Mouse (Mus musculus): Measurements from ENCODE around the gene Med19. TPM values are rescaled to one million over a fixed set of nuclear protein-coding genes. Genes with fewer than 3 reads are reported as not detected.

The Med19 gene
- polyA plus RNA-seq, 1 experiment from 2014 or later, result 55.4 TPM

- peaks cover 16% of the 10 kb centered on the region for H3K4me1 ChIP-seq (ENCODE audit: control insufficient read depth, insufficient read depth, low read length)
- 69% methylated on average over 5 of the region's 5 CpGs for WGBS
- H3K27me3 ChIP-seq (ENCODE audit: control insufficient read depth, insufficient read depth, low read length), result no peaks in the 10 kb centered on the region
- no peaks in the 10 kb centered on the region for H3K9me3 ChIP-seq (ENCODE audit: control insufficient read depth, low read length)
- ATAC-seq (ENCODE audit: insufficient number of reproducible peaks, low FRiP score, low TSS enrichment, low read depth), result no peak
- H3K4me3 ChIP-seq (ENCODE audit: low read depth, low read length), result no peak overlapping the region
- no peaks in the 10 kb centered on the region for H3K36me3 ChIP-seq (ENCODE audit: control insufficient read depth, insufficient read depth, low read length)
- H3K4me2 ChIP-seq (ENCODE audit: low read depth, severe bottlenecking), result no peak overlapping the region
- DNase-seq (ENCODE audit: low spot score), result no peak
- H3K27ac ChIP-seq (replicated peaks; ENCODE audit: low read depth, low read length), result no peak overlapping the region
- no peak overlapping the region for H3K9ac ChIP-seq (ENCODE audit: low read length)
Observed at GRCm38 (mm10) chr2:84638428-84639220, 39.6 kb upstream of the Med19 start.

- no peak overlapping the region for H3K4me2 ChIP-seq (ENCODE audit: low read depth, severe bottlenecking)
- no peak overlapping the region for H3K9ac ChIP-seq (ENCODE audit: low read length)
- ATAC-seq (ENCODE audit: insufficient number of reproducible peaks, low FRiP score, low TSS enrichment, low read depth) (no peak), DNase-seq (ENCODE audit: low spot score) (no peak)
- H3K9me3 ChIP-seq (ENCODE audit: control insufficient read depth, low read length), result no peaks in the 10 kb centered on the region
- H3K4me3 ChIP-seq (ENCODE audit: low read depth, low read length), result no peak overlapping the region
- no peaks in the 10 kb centered on the region for H3K36me3 ChIP-seq (ENCODE audit: control insufficient read depth, insufficient read depth, low read length)
- H3K4me1 ChIP-seq (ENCODE audit: control insufficient read depth, insufficient read depth, low read length), result peaks cover 13% of the 10 kb centered on the region
- no peak overlapping the region for H3K27ac ChIP-seq (replicated peaks; ENCODE audit: low read depth, low read length)
- no peaks in the 10 kb centered on the region for H3K27me3 ChIP-seq (ENCODE audit: control insufficient read depth, insufficient read depth, low read length)
Observed at GRCm38 (mm10) chr2:84640833-84641232, 37.4 kb upstream of the Med19 start.

- WGBS, result 76% methylated on average over 1 of the region's 1 CpGs
- no peaks in the 10 kb centered on the region for H3K9me3 ChIP-seq (ENCODE audit: control insufficient read depth, low read length)
Observed at GRCm38 (mm10) chr2:84646138-84646537, 32.1 kb upstream of the Med19 start.

GRCm38 (mm10) chr2:84647051-84647568 is 31.1 kb upstream of the Med19 start:
- Histone ChIP-seq H3K9ac (ENCODE audit: low read length) (no peak overlapping the region), H3K4me3 (ENCODE audit: low read depth, low read length) (no peak overlapping the region), H3K27ac (replicated peaks; ENCODE audit: low read depth, low read length) (no peak overlapping the region), H3K27me3 (ENCODE audit: control insufficient read depth, insufficient read depth, low read length) (no peaks in the 10 kb centered on the region), H3K36me3 (ENCODE audit: control insufficient read depth, insufficient read depth, low read length) (no peaks in the 10 kb centered on the region), H3K4me2 (ENCODE audit: low read depth, severe bottlenecking) (no peak overlapping the region), H3K9me3 (ENCODE audit: control insufficient read depth, low read length) (no peaks in the 10 kb centered on the region), H3K4me1 (ENCODE audit: control insufficient read depth, insufficient read depth, low read length) (no peaks in the 10 kb centered on the region)
- WGBS, result 95% methylated on average over 6 of the region's 6 CpGs
- DNase-seq (ENCODE audit: low spot score) (no peak), ATAC-seq (ENCODE audit: insufficient number of reproducible peaks, low FRiP score, low TSS enrichment, low read depth) (no peak)

More at GRCm38 (mm10) chr2:84646138-84646537, 32.1 kb upstream of the Med19 start:
- Histone ChIP-seq H3K36me3 (ENCODE audit: control insufficient read depth, insufficient read depth, low read length) (no peaks in the 10 kb centered on the region), H3K4me2 (ENCODE audit: low read depth, severe bottlenecking) (no peak overlapping the region), H3K4me1 (ENCODE audit: control insufficient read depth, insufficient read depth, low read length) (no peaks in the 10 kb centered on the region), H3K27ac (replicated peaks; ENCODE audit: low read depth, low read length) (no peak overlapping the region), H3K9ac (ENCODE audit: low read length) (no peak overlapping the region), H3K4me3 (ENCODE audit: low read depth, low read length) (no peak overlapping the region), H3K27me3 (ENCODE audit: control insufficient read depth, insufficient read depth, low read length) (no peaks in the 10 kb centered on the region)
- DNase-seq (ENCODE audit: low spot score) (no peak), ATAC-seq (ENCODE audit: insufficient number of reproducible peaks, low FRiP score, low TSS enrichment, low read depth) (no peak)

- H3K4me3 ChIP-seq (ENCODE audit: low read depth, low read length), result no peak overlapping the region
- DNase-seq (ENCODE audit: low spot score), result no peak
- no peaks in the 10 kb centered on the region for H3K9me3 ChIP-seq (ENCODE audit: control insufficient read depth, low read length)
- ATAC-seq (ENCODE audit: insufficient number of reproducible peaks, low FRiP score, low TSS enrichment, low read depth), result no peak
- H3K27me3 ChIP-seq (ENCODE audit: control insufficient read depth, insufficient read depth, low read length), result no peaks in the 10 kb centered on the region
- no peak overlapping the region for H3K27ac ChIP-seq (replicated peaks; ENCODE audit: low read depth, low read length)
- WGBS, result 54% methylated on average over 6 of the region's 6 CpGs
- H3K36me3 ChIP-seq (ENCODE audit: control insufficient read depth, insufficient read depth, low read length), result no peaks in the 10 kb centered on the region
- no peaks in the 10 kb centered on the region for H3K4me1 ChIP-seq (ENCODE audit: control insufficient read depth, insufficient read depth, low read length)
- H3K9ac ChIP-seq (ENCODE audit: low read length), result no peak overlapping the region
- peak overlapping the region; percentile 34 for H3K4me2 ChIP-seq (ENCODE audit: low read depth, severe bottlenecking)
Observed at GRCm38 (mm10) chr2:84648369-84648768, 29.8 kb upstream of the Med19 start.

GRCm38 (mm10) chr2:84649674-84650073 is 28.5 kb upstream of the Med19 start:
- peak overlapping the region; percentile 61 for H3K9ac ChIP-seq (ENCODE audit: low read length)
- no peaks in the 10 kb centered on the region for H3K36me3 ChIP-seq (ENCODE audit: control insufficient read depth, insufficient read depth, low read length)
- under 1% methylated on average over 10 of the region's 10 CpGs for WGBS
- no peaks in the 10 kb centered on the region for H3K27me3 ChIP-seq (ENCODE audit: control insufficient read depth, insufficient read depth, low read length)
- H3K4me1 ChIP-seq (ENCODE audit: control insufficient read depth, insufficient read depth, low read length), result no peaks in the 10 kb centered on the region
- no peak overlapping the region for H3K27ac ChIP-seq (replicated peaks; ENCODE audit: low read depth, low read length)
- peak overlapping the region; percentile 67 for H3K4me3 ChIP-seq (ENCODE audit: low read depth, low read length)
- DNase-seq (ENCODE audit: low spot score) (peak; percentile 51), ATAC-seq (ENCODE audit: insufficient number of reproducible peaks, low FRiP score, low TSS enrichment, low read depth) (no peak)
- H3K9me3 ChIP-seq (ENCODE audit: control insufficient read depth, low read length), result no peaks in the 10 kb centered on the region
- peak overlapping the region; percentile 39 for H3K4me2 ChIP-seq (ENCODE audit: low read depth, severe bottlenecking)

- no peaks in the 10 kb centered on the region for H3K9me3 ChIP-seq (ENCODE audit: control insufficient read depth, low read length)
- peak within 1 kb of the TSS; percentile 81 for H3K27ac ChIP-seq (replicated peaks; ENCODE audit: low read depth, low read length)
- peak within 1 kb of the TSS; percentile 49 for H3K4me2 ChIP-seq (ENCODE audit: low read depth, severe bottlenecking)
- H3K27me3 ChIP-seq (ENCODE audit: control insufficient read depth, insufficient read depth, low read length), result no peaks in the 10 kb centered on the region
- peak within 1 kb of the TSS; percentile 67 for H3K4me3 ChIP-seq (ENCODE audit: low read depth, low read length)
- no peaks in the 10 kb centered on the region for H3K4me1 ChIP-seq (ENCODE audit: control insufficient read depth, insufficient read depth, low read length)
- DNase-seq (ENCODE audit: low spot score) (peak; percentile 82), ATAC-seq (ENCODE audit: insufficient number of reproducible peaks, low FRiP score, low TSS enrichment, low read depth) (peak; percentile 96)
- no peaks in the 10 kb centered on the region for H3K36me3 ChIP-seq (ENCODE audit: control insufficient read depth, insufficient read depth, low read length)
- peak within 1 kb of the TSS; percentile 82 for H3K9ac ChIP-seq (ENCODE audit: low read length)
- WGBS, result under 1% methylated on average over 15 of the region's 15 CpGs
Observed at GRCm38 (mm10) chr2:84650464-84651195, 27.6 kb upstream of the Med19 start, which contains the start of gene Ctnnd1. Gene Ctnnd1 (minus strand): TSS chr2:84650765.

- no peak for ATAC-seq (ENCODE audit: insufficient number of reproducible peaks, low FRiP score, low TSS enrichment, low read depth)
- no peaks in the 10 kb centered on the region for H3K36me3 ChIP-seq (ENCODE audit: control insufficient read depth, insufficient read depth, low read length)
- DNase-seq (ENCODE audit: low spot score), result no peak
Observed at GRCm38 (mm10) chr2:84653354-84653753, 24.8 kb upstream of the Med19 start.

More at GRCm38 (mm10) chr2:84653354-84653753, 24.8 kb upstream of the Med19 start:
- Histone ChIP-seq H3K9me3 (ENCODE audit: control insufficient read depth, low read length) (no peaks in the 10 kb centered on the region), H3K4me3 (ENCODE audit: low read depth, low read length) (no peak overlapping the region), H3K4me2 (ENCODE audit: low read depth, severe bottlenecking) (no peak overlapping the region), H3K4me1 (ENCODE audit: control insufficient read depth, insufficient read depth, low read length) (no peaks in the 10 kb centered on the region), H3K27me3 (ENCODE audit: control insufficient read depth, insufficient read depth, low read length) (no peaks in the 10 kb centered on the region), H3K9ac (ENCODE audit: low read length) (no peak overlapping the region), H3K27ac (replicated peaks; ENCODE audit: low read depth, low read length) (no peak overlapping the region)
